14 mouse cellular contexts compared by ENCODE assay signal in genomic region chr3:85126970-85127369, GRCm38 (mm10).
DNase-seq lines count a peak whose midpoint lies in the region; ATAC-seq and TF ChIP-seq lines count a peak whose summit lies in the region.
"Had no signal": no experiment of that assay in that cellular context is flagged by ENCODE, and none has a peak within 500 bp of the region (broad histone marks: within the 10 kb centered on the region; RNA-seq: fewer than 3 reads in every experiment).

No protein-coding gene starts in this region.

- DNase-seq in stomach, postnatal 0 days (ENCODE audit: low spot score), result no peak
- peak; percentile 10 to 40 for DNase-seq in thymus, adult 18-20 months
- DNase-seq in adrenal gland, postnatal 36 days, result no peak
- DNase-seq in cerebellum, adult 8-10 months, result no peak
- DNase-seq: adrenal gland, adult 8-10 months; cerebellum, postnatal 14 days; midbrain, embryonic 14.5 days; right cerebral cortex, postnatal 4 days had no signal

- no peaks in the 10 kb centered on the region for H3K9me3 ChIP-seq in stomach, embryonic 16.5 days (replicated peaks; ENCODE audit: control insufficient read depth, low read length)
- H3K9me3 ChIP-seq in stomach, postnatal 0 days (ENCODE audit: control insufficient read depth, low read length), result no peaks in the 10 kb centered on the region
- H3K9me3 ChIP-seq in hindbrain, embryonic 16.5 days (ENCODE audit: control insufficient read depth, low read length), result no peaks in the 10 kb centered on the region
- H3K9me3 ChIP-seq: limb, embryonic 15.5 days; neural tube, embryonic 12.5 days had no signal

- ATAC-seq in stomach, embryonic 16.5 days (ENCODE audit: insufficient read depth, low FRiP score), result 0 out of 2 replicates have a peak, but pooled peaks have one; percentile 40
- ATAC-seq in stomach, postnatal 0 days (ENCODE audit: low FRiP score, low TSS enrichment), result no peak
- ATAC-seq in hematopoietic stem cell, adult 5-6 weeks (replicated peaks in 1 of 2; ENCODE audit: insufficient read depth in 1 of 2, low FRiP score in 2 of 2, low TSS enrichment in 1 of 2, low read depth in 1 of 2, poor library complexity in 2 of 2, severe bottlenecking in 2 of 2), result peak; percentile 27 to 45; a peak in 3 of 4 replicates
- ATAC-seq in hindbrain, embryonic 16.5 days, result no peak
- ATAC-seq: Patski had no signal

- no peak overlapping the region for H3K9ac ChIP-seq in stomach, embryonic 16.5 days (ENCODE audit: low read length)
- H3K9ac ChIP-seq in stomach, postnatal 0 days (ENCODE audit: low read length), result no peak overlapping the region
- H3K9ac ChIP-seq in hindbrain, embryonic 16.5 days (ENCODE audit: low read depth, low read length), result no peak overlapping the region
- H3K9ac ChIP-seq: limb, embryonic 15.5 days; neural tube, embryonic 12.5 days had no signal

- peak overlapping the region; percentile 39; the same call in 1 of the 2 replicates for H3K27ac ChIP-seq in stomach, embryonic 16.5 days (ENCODE audit: low read length)
- no peak overlapping the region for H3K27ac ChIP-seq in stomach, postnatal 0 days (replicated peaks)
- H3K27ac ChIP-seq in hindbrain, embryonic 16.5 days (ENCODE audit: low read depth, low read length), result no peak overlapping the region
- H3K27ac ChIP-seq: limb, embryonic 15.5 days; neural tube, embryonic 12.5 days had no signal

- no peak for TF ChIP-seq CTCF in stomach, postnatal 0 days (IDR thresholded peaks at IDR 0.05; ENCODE audit: low read depth)

- no peak for TF ChIP-seq EP300 in stomach, postnatal 0 days (optimal IDR thresholded peaks at IDR 0.05)

- no peak overlapping the region for H3K4me3 ChIP-seq in stomach, embryonic 16.5 days (replicated peaks; ENCODE audit: low read length)
- no peak overlapping the region for H3K4me3 ChIP-seq in stomach, postnatal 0 days (ENCODE audit: low read depth, low read length)
- H3K4me3 ChIP-seq in hindbrain, embryonic 16.5 days (ENCODE audit: low read length), result no peak overlapping the region
- H3K4me3 ChIP-seq: limb, embryonic 15.5 days; neural tube, embryonic 12.5 days had no signal

- WGBS in stomach, embryonic 16.5 days, result 68% methylated on average over 7 of the region's 7 CpGs
- 50% methylated on average over 7 of the region's 7 CpGs for WGBS in stomach, postnatal 0 days
- 92% methylated on average over 7 of the region's 7 CpGs for WGBS in hindbrain, embryonic 16.5 days

- no peaks in the 10 kb centered on the region for H3K36me3 ChIP-seq in stomach, embryonic 16.5 days (ENCODE audit: control insufficient read depth, insufficient read depth, low read length)
- no peaks in the 10 kb centered on the region for H3K36me3 ChIP-seq in stomach, postnatal 0 days (ENCODE audit: control insufficient read depth, insufficient read depth, low read length)
- H3K36me3 ChIP-seq in hindbrain, embryonic 16.5 days (ENCODE audit: control insufficient read depth, insufficient read depth, low read length), result no peaks in the 10 kb centered on the region
- H3K36me3 ChIP-seq: limb, embryonic 15.5 days; neural tube, embryonic 12.5 days had no signal

- H3K27me3 ChIP-seq in stomach, embryonic 16.5 days (ENCODE audit: control insufficient read depth, insufficient read depth, low read length), result no peaks in the 10 kb centered on the region
- H3K27me3 ChIP-seq in stomach, postnatal 0 days (ENCODE audit: control insufficient read depth, insufficient read depth, low read length), result no peaks in the 10 kb centered on the region
- H3K27me3 ChIP-seq in hindbrain, embryonic 16.5 days (replicated peaks; ENCODE audit: control insufficient read depth, insufficient read depth, low read length), result no peaks in the 10 kb centered on the region
- H3K27me3 ChIP-seq: limb, embryonic 15.5 days; neural tube, embryonic 12.5 days had no signal

- H3K4me1 ChIP-seq in stomach, embryonic 16.5 days (ENCODE audit: control insufficient read depth, insufficient read depth, low read length), result no peaks in the 10 kb centered on the region
- no peaks in the 10 kb centered on the region for H3K4me1 ChIP-seq in stomach, postnatal 0 days (replicated peaks; ENCODE audit: control insufficient read depth, insufficient read depth)
- H3K4me1 ChIP-seq in hindbrain, embryonic 16.5 days (ENCODE audit: control insufficient read depth, insufficient read depth, low read depth, low read length), result no peaks in the 10 kb centered on the region
- H3K4me1 ChIP-seq: limb, embryonic 15.5 days; neural tube, embryonic 12.5 days had no signal

- H3K4me2 ChIP-seq in stomach, embryonic 16.5 days (ENCODE audit: low read depth, low read length), result no peak overlapping the region
- H3K4me2 ChIP-seq in stomach, postnatal 0 days (replicated peaks; ENCODE audit: low read depth), result no peak overlapping the region
- H3K4me2 ChIP-seq in hindbrain, embryonic 16.5 days (ENCODE audit: low read length), result no peak overlapping the region
- H3K4me2 ChIP-seq: limb, embryonic 15.5 days; neural tube, embryonic 12.5 days had no signal

Comparison
In these comparisons a context has a peak if more than half of its experiments do, and no peak if none do; other contexts are left out.
1. ATAC-seq: peak in stomach, embryonic 16.5 days (single experiment) and hematopoietic stem cell, adult 5-6 weeks (2 of 2); none in stomach, postnatal 0 days (single experiment) and hindbrain, embryonic 16.5 days (single experiment).
2. DNase-seq: peak in thymus, adult 18-20 months (2 of 2); none in stomach, postnatal 0 days (single experiment), adrenal gland, postnatal 36 days (0 of 2) and cerebellum, adult 8-10 months (single experiment).